Comparison of ENCODE assay signal across 17 mouse cellular contexts in the genomic region with DNA sequence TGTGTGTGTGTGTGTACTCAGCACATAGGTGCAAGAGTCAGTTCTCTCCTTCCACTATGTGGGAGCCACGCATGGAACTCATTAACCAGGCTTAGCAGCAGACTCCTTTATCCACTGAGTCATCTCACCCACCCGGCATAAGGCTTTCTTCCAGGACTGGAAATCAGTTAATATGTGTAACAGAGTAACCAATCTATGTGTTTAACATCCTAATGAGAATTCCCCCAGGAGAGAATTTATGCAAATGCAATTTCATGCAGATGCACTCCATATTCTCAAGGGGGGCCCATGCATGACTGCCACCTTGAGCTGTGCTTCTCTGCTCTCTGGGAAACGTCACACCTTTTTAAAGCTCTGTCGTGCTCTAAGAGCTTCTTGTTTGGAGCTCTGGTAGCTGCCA.
DNase-seq lines count a peak whose midpoint lies in the region; ATAC-seq and TF ChIP-seq lines count a peak whose summit lies in the region.
"Had no signal": no experiment of that assay in that cellular context is flagged by ENCODE, and none has a peak within 500 bp of the region (broad histone marks: within the 10 kb centered on the region; RNA-seq: fewer than 3 reads in every experiment).

No protein-coding gene starts in this region.

- WGBS in kidney, embryonic 14.5 days: 54% methylated on average over 4 of the region's 4 CpGs
- WGBS in neural tube, embryonic 14.5 days: 40% methylated on average over 4 of the region's 4 CpGs
- WGBS in neural tube, embryonic 15.5 days: 44% methylated on average over 4 of the region's 4 CpGs
- WGBS in kidney, adult 2 months: 41% methylated on average over 4 of the region's 4 CpGs

- no peak for TF ChIP-seq CTCF in kidney, adult 2 months (conservative IDR thresholded peaks at IDR 0.05; ENCODE audit: insufficient read depth, insufficient read length, low read depth, low read length)

- no peak for ATAC-seq in kidney, embryonic 14.5 days (ENCODE audit: low FRiP score, low TSS enrichment)
- peak; percentile 38; the same call in 1 of the 2 replicates for ATAC-seq in neural tube, embryonic 14.5 days (ENCODE audit: low read depth)
- ATAC-seq in neural tube, embryonic 15.5 days (ENCODE audit: low FRiP score): no peak
- ATAC-seq: CD4-positive, CD25-positive, alpha-beta regulatory T cell, adult 4 months; forebrain, embryonic 15.5 days had no signal

- H3K9ac ChIP-seq in kidney, embryonic 14.5 days (ENCODE audit: low read depth, low read length): no peak overlapping the region
- no peak overlapping the region for H3K9ac ChIP-seq in neural tube, embryonic 14.5 days (replicated peaks; ENCODE audit: low read depth, low read length)
- no peak overlapping the region for H3K9ac ChIP-seq in neural tube, embryonic 15.5 days (replicated peaks)
- H3K9ac ChIP-seq: forebrain, embryonic 15.5 days; heart, embryonic 12.5 days; hindbrain, embryonic 15.5 days; liver, embryonic 14.5 days had no signal

- H3K36me3 ChIP-seq in kidney, embryonic 14.5 days (ENCODE audit: control insufficient read depth, insufficient read depth, low read length): no peaks in the 10 kb centered on the region
- no peaks in the 10 kb centered on the region for H3K36me3 ChIP-seq in neural tube, embryonic 14.5 days (ENCODE audit: control insufficient read depth, insufficient read depth, low read length)
- no peaks in the 10 kb centered on the region for H3K36me3 ChIP-seq in neural tube, embryonic 15.5 days
- H3K36me3 ChIP-seq in kidney, adult 2 months (ENCODE audit: control insufficient read depth, insufficient read depth, low read length): no peaks in the 10 kb centered on the region
- H3K36me3 ChIP-seq: forebrain, embryonic 15.5 days; heart, embryonic 12.5 days; hindbrain, embryonic 15.5 days had no signal

- H3K4me2 ChIP-seq in kidney, embryonic 14.5 days (replicated peaks; ENCODE audit: low read depth, low read length): no peak overlapping the region
- H3K4me2 ChIP-seq in neural tube, embryonic 14.5 days (ENCODE audit: low read depth, low read length): no peak overlapping the region
- no peak overlapping the region for H3K4me2 ChIP-seq in neural tube, embryonic 15.5 days
- H3K4me2 ChIP-seq: forebrain, embryonic 15.5 days; heart, embryonic 12.5 days; hindbrain, embryonic 15.5 days had no signal

- no peak overlapping the region for H3K27ac ChIP-seq in kidney, embryonic 14.5 days (ENCODE audit: low read depth, low read length)
- no peak overlapping the region for H3K27ac ChIP-seq in neural tube, embryonic 14.5 days (ENCODE audit: low read depth, low read length)
- no peak overlapping the region for H3K27ac ChIP-seq in neural tube, embryonic 15.5 days (replicated peaks)
- H3K27ac ChIP-seq in kidney, adult 2 months (ENCODE audit: insufficient read depth, low read depth, low read length): no peak overlapping the region
- H3K27ac ChIP-seq: forebrain, embryonic 15.5 days; hindbrain, embryonic 15.5 days; liver, embryonic 14.5 days had no signal

- intact Hi-C loops in heart, postnatal 14 days (cut with DNase I): no loop called here

- no peaks in the 10 kb centered on the region for H3K4me1 ChIP-seq in kidney, embryonic 14.5 days (ENCODE audit: control insufficient read depth, insufficient read depth, low read length)
- no peaks in the 10 kb centered on the region for H3K4me1 ChIP-seq in neural tube, embryonic 14.5 days (ENCODE audit: control insufficient read depth, insufficient read depth, low read length)
- H3K4me1 ChIP-seq in neural tube, embryonic 15.5 days: no peaks in the 10 kb centered on the region
- no peaks in the 10 kb centered on the region for H3K4me1 ChIP-seq in kidney, adult 2 months (ENCODE audit: control insufficient read depth, insufficient read depth, low read length)
- H3K4me1 ChIP-seq: forebrain, embryonic 15.5 days; hindbrain, embryonic 15.5 days had no signal

- TF ChIP-seq POLR2A in kidney, adult 2 months (IDR thresholded peaks at IDR 0.05; ENCODE audit: low read depth, low read length): no peak

- no peak overlapping the region for H3K4me3 ChIP-seq in kidney, embryonic 14.5 days (ENCODE audit: low read length)
- no peak overlapping the region for H3K4me3 ChIP-seq in neural tube, embryonic 14.5 days (ENCODE audit: low read depth, low read length)
- H3K4me3 ChIP-seq in neural tube, embryonic 15.5 days (replicated peaks): no peak overlapping the region
- no peak overlapping the region for H3K4me3 ChIP-seq in kidney, adult 2 months (ENCODE audit: insufficient read depth, low read depth, low read length)
- H3K4me3 ChIP-seq: forebrain, embryonic 15.5 days; heart, embryonic 12.5 days; hindbrain, embryonic 15.5 days had no signal

- DNase-seq in kidney, adult 11 months: peak; percentile 70
- DNase-seq in kidney, adult 2 months: peak; percentile 80
- peak; percentile 38 to 49 for DNase-seq in kidney, postnatal 4 days
- no peak for DNase-seq in heart, postnatal 14 days
- DNase-seq: cerebellum, adult 18-20 months; gastrocnemius, postnatal 25 days; lung, postnatal 10 days; right cerebral cortex, postnatal 14 days; thymus, adult 18-20 months had no signal

- no peaks in the 10 kb centered on the region for H3K27me3 ChIP-seq in kidney, embryonic 14.5 days (ENCODE audit: control insufficient read depth, insufficient read depth, low read length)
- H3K27me3 ChIP-seq in neural tube, embryonic 14.5 days (ENCODE audit: control insufficient read depth, insufficient read depth, low read length): no peaks in the 10 kb centered on the region
- no peaks in the 10 kb centered on the region for H3K27me3 ChIP-seq in neural tube, embryonic 15.5 days (replicated peaks)
- no peaks in the 10 kb centered on the region for H3K27me3 ChIP-seq in kidney, adult 2 months (replicated peaks; ENCODE audit: control insufficient read depth, insufficient read depth, low read length)
- H3K27me3 ChIP-seq: forebrain, embryonic 15.5 days; heart, embryonic 12.5 days; hindbrain, embryonic 15.5 days had no signal

- peaks cover 5% of the 10 kb centered on the region; the same call in 1 of the 2 replicates for H3K9me3 ChIP-seq in kidney, embryonic 14.5 days (ENCODE audit: control insufficient read depth, low read length)
- H3K9me3 ChIP-seq in neural tube, embryonic 14.5 days (ENCODE audit: control insufficient read depth, low read length): no peaks in the 10 kb centered on the region
- H3K9me3 ChIP-seq in neural tube, embryonic 15.5 days (replicated peaks): no peaks in the 10 kb centered on the region
- H3K9me3 ChIP-seq: forebrain, embryonic 15.5 days; hindbrain, embryonic 15.5 days had no signal

Comparison
In these comparisons a context has a peak if more than half of its experiments do, and no peak if none do; other contexts are left out.
1. DNase-seq: peak in kidney, adult 11 months (single experiment), kidney, adult 2 months (single experiment) and kidney, postnatal 4 days (2 of 2); none in heart, postnatal 14 days (0 of 2).